Mouse (Mus musculus) urinary bladder, postnatal 36 days (tissue): ENCODE measurements around the gene Lhb.

Experiments
- DNase-seq, 2 experiments: peaks; one replicate each; pipeline ENCODE4 v3.0.0; 2022; ENCODE audit warnings: low spot score in 2 of 2, mixed read lengths in 1 of 2

Lhb gene

DNA sequence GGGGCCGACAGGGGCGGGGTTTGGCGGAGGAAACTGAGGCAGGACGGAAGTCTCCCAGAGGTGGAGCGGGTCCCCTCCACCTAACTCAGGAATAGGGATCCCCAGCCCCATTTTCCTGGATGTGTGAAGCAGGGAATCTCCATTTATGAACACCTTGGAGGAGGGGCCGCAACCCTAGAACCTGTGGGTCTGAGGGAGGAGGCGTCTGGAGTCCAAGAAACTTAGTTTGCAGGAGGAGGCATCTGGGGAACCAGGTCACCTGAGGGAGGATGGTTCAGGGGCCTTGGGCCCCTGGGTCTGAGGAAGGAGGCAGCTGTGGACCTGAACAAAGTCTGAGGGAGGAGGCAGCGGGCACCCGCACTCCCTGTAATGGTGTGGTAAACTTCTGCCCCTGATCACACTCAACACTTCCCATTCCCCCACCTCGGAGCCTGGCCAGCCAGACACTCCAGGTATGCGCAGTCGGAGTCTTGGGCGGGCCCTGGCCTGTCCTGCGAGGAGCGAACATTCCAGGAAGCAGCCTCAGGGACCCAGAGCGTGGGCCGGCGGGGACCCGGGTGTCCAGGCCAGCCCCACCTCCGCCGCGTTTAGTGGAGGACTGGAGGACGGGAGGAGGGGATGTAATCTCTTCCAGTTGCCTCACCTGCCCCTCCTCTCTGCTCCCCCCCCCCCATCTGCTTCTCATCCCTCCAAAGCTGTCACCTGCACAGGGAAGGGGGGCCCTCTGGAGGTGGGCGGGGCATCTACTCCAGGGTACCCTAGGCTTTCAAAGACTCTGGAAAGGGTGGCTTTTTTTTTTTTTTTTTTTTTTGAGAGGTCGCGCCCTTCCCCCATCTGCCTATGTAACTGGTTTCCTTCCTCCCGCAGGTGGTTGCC lies 6.5 kb upstream of the Lhb start:
- DNase-seq = peak; percentile 46 to 52

- no peak for DNase-seq
These were observed 5.8 kb upstream of the Lhb start for GRCm38 (mm10) chr7:45414740-45415224.

DNA sequence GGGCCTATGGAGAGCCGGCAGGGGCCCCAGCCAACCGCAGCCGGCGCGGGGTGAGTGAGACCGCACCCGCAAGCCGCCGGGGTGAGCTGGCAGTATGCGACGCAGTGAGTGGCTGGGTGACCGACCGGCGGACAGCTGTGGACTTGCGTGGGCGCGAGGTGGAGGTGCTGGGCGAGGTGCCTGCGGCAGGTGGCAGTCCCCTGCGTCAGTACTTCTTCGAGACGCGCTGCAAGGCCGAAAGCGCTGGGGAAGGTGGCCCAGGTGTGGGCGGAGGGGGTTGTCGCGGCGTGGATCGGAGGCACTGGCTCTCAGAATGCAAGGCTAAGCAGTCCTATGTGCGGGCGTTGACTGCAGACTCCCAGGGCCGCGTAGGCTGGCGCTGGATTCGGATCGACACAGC lies 5.0 kb upstream of the Lhb start:
- no peak for DNase-seq

- no peak for DNase-seq
These were observed 2.6 kb upstream of the Lhb start for GRCm38 (mm10) chr7:45417962-45418492.

DNA sequence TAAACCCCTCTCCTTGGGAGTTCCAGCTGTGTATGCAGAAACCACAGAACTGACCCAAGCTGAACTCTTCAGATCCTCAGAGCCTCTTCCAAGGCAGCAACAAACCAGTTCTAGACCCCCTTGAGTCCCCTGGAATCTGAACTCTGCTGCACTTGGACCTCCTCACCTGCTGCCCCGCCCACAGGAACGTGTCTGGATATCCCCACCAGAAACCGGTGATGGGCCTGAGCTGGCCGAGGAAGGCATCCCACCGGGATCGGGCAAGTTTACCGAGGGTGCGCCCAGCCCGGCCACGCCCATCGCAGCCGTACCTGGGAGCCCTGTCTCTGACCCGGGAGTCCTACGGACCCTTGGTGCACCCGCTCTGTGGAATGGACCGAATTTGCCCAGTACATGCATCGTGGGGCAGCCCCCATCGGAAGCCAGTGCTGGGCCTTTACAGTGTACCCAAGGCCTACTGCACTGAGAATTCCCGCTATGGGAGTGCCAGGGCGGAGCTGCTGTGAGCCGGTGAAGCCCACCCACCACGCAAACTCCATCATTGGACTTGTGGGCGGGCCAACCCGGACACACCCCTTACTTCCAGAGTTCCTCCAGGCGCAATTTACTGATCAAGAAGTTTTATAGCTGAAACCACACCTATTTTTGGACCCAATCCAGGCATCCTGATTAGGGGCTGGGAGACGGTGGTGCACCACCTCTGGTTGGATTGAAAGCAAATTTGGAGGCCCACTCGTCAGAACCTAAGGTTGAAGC lies 583 bp upstream of the Lhb start:
- DNase-seq = no peak

- DNase-seq = no peak
These were observed 574 bp downstream of the Lhb start for GRCm38 (mm10) chr7:45421194-45421593.

DNA sequence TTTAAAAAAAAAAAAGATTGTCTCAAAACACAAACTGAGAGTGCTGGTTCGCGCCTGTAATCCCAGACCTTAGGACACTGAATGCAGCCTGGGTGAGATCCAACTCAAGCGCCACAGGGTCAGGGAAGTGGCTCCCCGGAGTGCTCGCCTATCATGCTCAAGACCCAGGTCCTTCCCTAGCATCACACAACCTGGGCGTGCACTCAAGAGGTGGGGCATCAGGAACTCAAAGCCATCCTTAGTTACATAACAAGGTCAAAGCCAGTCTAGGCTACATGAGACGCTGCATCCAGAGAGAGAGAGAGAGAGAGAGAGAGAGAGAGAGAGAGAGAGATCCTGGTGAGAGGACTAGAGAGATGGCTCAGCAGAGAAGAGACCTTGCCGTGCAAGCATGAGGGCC lies 5.9 kb downstream of the Lhb start:
- DNase-seq = no peak

GRCm38 (mm10) chr7:45433835-45434202 lies 13.2 kb downstream of the Lhb start:
- DNase-seq = no peak

DNA sequence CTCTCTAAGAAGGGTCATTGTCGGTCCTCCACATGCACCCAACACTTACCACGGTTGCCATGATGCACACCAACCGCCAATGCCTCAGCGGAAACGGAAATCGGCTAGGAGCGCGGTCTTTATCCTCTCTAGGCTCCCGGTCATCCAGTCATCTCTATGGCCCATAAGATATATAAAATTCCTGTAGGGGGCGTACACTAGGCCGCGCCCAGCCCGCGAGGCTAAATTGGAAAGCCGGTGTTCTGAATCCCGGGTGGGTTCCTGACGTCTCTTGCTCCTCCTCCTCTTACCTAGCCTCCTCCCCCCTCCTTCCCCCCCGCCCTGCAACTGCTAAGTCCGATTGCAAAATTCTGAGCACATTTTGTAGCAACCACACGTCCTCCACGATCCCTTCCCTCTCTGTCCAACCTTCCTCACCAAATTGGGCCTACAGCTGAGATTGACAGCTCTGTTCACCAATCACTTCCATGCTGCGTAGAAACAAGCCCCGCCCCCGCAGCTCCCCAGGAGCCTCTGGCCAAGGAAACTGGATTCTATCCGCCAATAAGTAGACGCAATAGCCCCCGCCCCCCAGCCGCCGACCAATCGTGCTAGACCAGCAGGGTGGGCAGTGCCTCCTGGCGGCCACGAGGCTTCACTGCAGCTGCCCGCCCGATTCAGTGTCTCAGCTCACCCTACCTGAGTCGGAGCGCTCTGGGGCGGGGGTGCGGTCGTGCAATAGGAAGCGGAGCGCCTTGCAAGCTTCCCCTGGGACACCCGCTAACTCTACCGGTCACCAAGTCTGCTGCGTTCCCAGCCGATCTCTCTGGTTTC lies 13.8 kb downstream of the Lhb start, which contains the start of gene Gys1:
Gys1 (plus strand) TSS at position 642 of the 813 bp plus-strand sequence.
- DNase-seq = peak; percentile 100

DNA sequence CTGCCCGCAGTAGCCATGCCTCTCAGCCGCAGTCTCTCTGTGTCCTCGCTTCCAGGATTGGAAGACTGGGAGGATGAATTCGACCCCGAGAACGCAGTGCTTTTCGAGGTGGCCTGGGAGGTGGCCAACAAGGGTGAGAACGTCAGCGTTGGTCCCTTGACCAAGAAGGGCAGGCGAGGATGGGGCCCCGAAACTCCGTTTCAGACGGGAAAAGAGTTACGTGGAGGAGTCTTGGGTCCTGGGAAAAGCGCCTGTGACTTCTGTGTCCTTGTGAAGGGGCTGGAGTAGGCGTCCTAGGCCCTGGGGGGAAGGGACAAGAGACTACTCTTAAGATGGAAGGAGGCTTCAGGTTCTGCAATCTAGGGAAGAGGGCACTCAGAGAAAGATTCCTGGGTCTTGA lies 14.4 kb downstream of the Lhb start:
- DNase-seq = no peak

DNA sequence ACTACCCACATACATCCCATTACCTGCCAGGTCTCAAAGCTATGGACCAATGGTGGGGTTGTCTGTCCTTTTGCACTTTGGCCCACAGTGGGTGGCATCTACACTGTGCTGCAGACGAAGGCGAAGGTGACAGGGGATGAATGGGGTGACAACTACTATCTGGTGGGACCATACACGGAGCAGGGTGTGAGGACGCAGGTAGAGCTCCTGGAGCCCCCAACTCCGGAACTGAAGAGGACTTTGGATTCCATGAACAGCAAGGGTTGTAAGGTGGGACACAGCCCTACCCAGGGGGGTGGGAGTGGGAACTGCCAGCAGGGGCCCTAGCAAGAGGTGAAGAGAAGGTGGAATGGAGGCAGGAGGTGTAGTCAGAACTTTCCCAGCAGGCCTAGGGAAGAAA lies 15.8 kb downstream of the Lhb start:
- DNase-seq = no peak

GRCm38 (mm10) chr7:45437046-45437445 lies 16.4 kb downstream of the Lhb start:
- no peak for DNase-seq

GRCm38 (mm10) chr7:45437521-45438276 lies 17.1 kb downstream of the Lhb start, which contains the start of gene Ruvbl2:
Gene Ruvbl2 (minus strand): TSS chr7:45438096.
- DNase-seq = no peak

- no peak for DNase-seq
These were observed 23.2 kb downstream of the Lhb start for GRCm38 (mm10) chr7:45443526-45444420.

GRCm38 (mm10) chr7:45446589-45446988 lies 26.0 kb downstream of the Lhb start:
- DNase-seq = no peak

DNA sequence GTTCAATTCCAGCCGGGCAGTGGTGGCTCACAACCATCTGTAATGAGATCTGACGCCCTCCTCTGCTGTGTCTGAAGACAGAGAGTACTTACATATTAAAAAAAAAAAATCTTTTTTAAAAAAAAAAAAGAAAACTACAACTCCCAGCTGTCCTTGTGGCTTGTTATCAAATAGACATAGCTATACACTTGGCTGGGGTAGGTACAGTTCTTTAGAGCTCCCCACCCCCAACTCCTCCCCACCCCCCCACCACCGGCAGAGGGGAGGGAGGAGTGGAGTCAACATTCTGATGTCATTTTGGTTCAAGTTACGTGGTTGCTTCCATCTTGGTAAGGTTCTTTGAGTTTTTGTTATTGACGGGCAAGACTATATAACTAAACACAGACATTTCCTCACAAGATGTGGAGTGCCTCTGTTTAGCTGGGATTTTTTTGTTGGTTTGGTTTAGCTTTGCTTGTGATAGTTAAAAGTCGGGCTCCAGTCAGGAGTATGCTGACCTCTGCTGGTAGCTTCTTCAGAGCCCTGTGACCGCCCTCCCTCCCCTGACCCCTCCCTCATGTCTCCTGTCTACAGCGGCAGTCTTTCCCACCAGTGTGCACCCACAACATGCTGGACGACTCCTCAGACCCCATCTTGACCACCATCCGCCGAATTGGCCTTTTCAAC lies 26.8 kb downstream of the Lhb start:
- no peak for DNase-seq

DNA sequence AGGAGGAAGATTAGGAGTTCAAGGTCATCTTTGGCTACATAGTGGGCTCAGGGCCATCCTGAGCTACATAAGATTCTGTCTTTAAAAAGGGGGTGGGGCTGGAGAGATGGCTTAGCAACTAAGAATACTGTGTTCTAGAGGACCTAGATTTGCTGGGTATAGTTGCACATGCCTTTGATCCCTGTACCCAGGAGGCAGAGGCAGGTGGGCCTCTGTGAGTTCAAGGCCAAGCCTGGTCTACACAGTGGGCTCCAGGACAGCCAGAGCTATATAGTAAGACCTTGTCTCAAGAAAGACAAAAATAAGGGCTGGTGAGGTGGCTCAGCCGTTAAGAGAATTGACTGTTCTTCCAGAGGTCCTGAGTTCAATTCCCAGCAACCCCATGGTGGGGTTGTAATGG lies 29.4 kb downstream of the Lhb start:
- DNase-seq = no peak

- DNase-seq = peak in 1 of 2 experiments; percentile 77
These were observed 30.8 kb downstream of the Lhb start for GRCm38 (mm10) chr7:45451344-45451982.

DNA sequence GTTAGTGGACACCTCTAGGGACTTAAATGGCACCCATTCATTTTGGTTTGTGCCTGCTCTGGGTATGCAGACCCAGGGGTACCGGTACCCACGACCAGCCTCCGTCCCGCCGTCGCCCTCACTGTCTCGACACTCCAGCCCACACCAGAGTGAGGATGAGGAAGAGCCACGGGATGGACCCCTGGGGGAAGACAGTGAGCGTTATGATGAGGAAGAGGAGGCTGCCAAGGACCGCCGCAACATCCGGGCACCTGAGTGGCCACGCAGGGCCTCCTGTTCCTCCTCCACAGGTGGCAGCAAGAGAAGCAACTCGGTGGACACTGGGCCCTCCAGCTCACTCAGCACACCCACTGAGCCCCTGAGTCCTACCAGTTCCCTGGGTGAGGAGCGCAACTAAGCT lies 34.4 kb downstream of the Lhb start:
- no peak for DNase-seq
